Mouse (Mus musculus) spleen, postnatal 0 days (tissue): ENCODE data around the gene BC048562. TPM values are rescaled to one million over a fixed set of nuclear protein-coding genes. Genes with fewer than 3 reads are reported as not detected.

Source experiments
- polyA plus RNA-seq: library from polyadenylated mRNA; unstranded; fragments of >200 nt; fragmentation: Nextera tagmentation; extraction: Ambion mirVana; gene quantifications from 2 replicates; pipeline ENCODE4 v1.2.1, GENCODE M21; 2015

Gene BC048562
- not detected in 2 replicates for polyA plus RNA-seq

DNA sequence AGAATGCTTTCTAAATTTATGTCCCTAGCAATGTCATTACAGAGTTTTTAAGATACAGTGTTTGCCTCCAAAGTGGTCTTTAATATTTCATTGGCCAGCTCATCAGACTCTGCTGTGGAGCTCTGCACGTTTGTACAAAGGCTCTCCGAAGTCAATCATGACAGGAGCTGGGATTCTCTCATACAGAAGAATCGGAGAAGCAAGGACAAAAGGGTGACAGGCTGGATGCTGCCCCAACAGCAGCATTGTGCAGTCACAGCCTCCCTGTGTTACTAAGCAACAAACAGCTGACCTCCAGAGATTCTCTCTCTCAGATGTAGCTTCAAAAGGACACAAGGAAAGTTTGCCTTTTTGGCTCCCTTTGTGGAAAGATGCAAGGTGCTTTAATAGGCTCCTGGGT is at the start of gene BC048562:
Gene BC048562 (plus strand): TSS at position 301 of the 400 bp plus-strand sequence.

DNA sequence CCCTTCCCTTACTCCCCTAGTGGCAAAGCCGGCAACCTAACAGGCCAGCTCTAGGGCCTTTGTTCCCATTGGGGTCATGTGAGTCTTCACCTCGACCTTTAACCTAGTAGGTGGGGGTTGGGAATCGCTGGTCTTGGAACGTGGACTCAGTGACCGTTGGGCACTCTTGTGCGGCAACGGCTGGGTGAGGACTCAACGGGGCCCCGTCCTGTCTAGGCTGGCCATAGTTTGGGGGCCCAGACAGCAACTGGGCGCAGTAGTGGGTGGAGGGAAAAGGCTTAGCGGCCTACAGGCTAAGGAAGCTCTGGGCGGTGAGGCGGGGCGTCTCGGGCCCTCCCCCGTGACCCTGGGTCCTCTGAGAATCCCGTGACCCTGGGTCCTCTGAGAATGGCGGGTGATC is 43.6 kb upstream of the BC048562 start, which contains the start of gene 1700102P08Rik:
Gene 1700102P08Rik (plus strand): TSS at position 130 of the 400 bp plus-strand sequence.

DNA sequence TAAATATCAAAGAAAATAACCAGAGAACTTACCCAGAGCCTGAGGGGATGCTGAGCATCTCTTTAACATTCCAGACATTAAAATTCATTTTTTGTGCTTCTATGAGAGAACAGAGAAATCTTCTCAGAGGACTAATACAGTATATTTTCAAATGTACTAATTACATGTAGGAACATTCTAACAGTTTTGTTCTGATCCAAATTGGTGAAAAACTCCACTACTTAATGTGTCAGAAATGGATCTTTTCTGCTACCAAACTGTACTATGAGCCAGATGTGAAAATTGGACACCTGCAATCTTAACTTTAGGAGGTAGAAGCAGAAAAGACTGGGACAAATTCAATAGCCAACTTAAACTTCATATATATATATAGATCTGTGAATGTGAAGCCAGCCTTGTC is 7.9 kb upstream of the BC048562 start, which contains the start of gene Ccdc36:
Gene Ccdc36 (minus strand): TSS at position 101 of the 400 bp plus-strand sequence.

DNA sequence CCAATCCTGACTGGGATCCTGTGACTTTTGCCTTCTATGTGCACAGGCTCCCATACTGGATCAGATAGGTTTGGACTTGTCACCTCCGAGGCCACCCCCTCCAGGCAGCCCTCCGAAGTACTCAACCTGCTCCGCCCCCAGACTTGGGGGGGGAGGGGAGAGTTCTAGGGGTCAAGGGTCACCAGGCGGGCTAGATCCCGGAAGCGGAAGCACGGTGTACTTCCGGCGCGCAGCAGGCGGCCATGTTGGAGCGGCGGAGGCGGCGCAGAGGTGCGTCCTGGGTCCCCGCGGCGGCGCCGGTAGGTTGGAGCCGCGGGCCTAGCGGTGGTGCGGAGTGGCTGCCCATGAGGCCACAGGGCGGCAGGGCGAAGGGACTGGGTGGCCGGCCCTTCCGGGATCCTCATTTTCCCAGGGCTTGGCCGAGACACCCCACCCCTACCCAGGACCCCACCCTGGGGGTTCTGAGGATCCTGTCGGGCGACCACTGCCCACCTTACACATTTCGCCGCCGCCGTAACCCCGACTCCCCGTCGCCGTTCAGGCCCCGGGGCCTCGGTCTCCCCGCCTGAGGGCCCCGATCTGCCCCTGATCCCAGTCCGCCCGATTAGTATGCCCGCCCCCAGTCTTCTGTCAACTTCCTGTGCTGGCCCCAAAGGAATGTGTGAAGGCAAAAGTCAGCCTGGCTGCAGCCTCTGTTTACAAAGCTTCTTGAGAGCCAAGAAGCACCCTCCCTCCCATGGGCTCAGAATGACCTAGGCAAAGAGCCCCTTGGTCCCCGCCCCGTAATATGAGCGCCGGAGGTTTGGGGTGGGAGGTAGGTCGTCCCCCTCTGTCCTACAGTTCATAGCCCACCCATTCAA is 24.3 kb downstream of the BC048562 start, which contains the start of gene Ccdc71:
Gene Ccdc71 (plus strand): TSS at position 209 of the 860 bp plus-strand sequence.

DNA sequence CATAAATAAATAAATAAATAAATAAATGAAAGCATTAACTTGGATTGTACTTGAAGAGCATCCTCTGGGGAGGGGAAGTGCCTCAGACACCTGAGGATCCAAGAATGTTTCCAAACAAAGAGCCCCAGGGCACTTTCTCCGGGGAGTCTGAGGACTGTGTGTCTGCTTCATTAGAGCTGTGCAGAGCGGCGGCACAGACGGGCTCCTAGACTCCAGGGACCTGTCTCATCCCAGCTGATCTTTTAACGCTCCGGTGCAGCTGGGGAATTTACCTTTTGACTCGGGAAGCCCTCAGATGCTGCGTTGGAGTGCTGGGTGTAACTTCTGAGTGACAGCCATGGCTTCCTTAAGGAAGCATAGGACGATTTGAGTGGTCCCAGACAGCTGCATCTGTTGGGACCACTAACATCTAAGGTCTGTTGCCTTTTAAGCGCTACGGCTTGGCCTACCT is 24.9 kb downstream of the BC048562 start, which contains the start of gene Klhdc8b:
Gene Klhdc8b (minus strand): TSS at position 401 of the 451 bp plus-strand sequence.

DNA sequence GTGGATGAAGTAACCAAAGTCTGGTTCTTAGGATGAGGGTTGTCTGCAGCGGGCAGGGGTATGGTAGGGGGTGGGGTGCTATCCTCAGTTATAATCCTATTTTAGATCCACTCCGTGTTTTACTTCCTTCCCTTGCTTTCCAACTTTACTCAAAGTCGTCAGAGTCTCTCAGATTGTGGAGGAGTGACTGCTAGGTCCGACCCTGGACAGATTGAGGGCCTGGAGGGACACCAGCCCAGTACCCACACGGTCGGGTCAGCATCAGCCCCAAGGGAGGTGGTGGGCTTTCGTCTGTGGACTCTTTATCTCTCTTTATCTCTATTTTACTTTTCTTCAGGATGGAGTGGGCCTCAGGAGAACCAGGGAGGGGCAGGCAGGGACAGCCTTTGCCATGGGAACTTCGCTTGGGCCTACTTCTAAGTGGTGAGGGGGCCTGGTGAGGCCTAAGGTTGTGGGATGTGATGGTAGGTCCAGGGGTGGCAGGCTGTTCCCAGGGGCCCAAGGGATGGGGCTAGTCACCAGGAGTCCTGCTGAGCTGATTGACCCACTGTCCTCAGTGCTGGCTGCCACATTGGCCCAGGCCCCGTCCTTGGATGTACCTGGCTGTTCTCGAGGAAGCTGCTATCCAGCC is 43.6 kb downstream of the BC048562 start, which contains the start of gene Lamb2:
Gene Lamb2 (plus strand): TSS at position 16 of the 631 bp plus-strand sequence.

DNA sequence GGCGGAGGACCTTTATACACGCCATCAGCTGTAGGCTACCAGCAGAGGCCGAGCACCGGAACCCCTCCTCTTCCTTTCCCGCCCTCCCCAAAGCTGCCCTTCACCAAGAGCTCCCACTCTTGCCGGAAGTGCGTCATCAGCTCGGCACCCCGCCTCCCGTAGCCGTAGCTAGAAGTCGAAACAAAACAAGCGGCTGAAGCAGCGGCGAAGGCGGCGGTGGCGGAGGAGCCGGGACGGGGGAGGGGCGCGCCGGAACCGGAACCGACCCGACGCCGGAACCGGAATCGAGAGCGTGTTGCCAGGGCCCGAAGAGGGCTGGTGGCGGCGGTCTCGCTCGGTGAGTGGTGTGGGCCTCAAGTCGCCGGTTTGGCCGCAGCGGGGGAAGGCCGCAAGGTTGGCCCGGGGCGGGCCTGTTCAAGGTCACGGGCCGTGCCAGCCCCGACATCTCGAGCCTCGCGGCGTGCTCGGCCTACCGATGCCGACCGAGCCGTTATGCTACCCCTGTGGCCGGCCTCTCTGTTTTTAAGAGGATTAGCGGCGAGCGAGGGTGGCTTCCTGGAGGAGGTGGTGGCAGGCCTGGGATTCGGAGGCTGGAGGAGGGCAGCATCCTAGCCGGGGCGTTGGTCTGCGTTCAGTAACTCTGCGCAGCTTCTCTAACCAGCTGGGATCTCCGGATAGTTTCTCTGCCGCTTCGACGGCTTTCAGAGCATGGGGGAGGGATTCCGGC is 54.4 kb downstream of the BC048562 start, which contains the start of gene Usp19:
Gene Usp19 (plus strand): TSS at position 44 of the 727 bp plus-strand sequence.

Other genes starting within 250 kb of the BC048562 start
- gene Bsn, start 246.1 kb upstream of the BC048562 start, polyA plus RNA-seq: 2.9 TPM in 2 replicates
- 16.9 and 19.2 TPM in 2 replicates for gene Dag1, start 172.5 kb upstream of the BC048562 start, polyA plus RNA-seq
- gene Nicn1, start 146.1 kb upstream of the BC048562 start, polyA plus RNA-seq: 5.2 and 6.5 TPM in 2 replicates
- gene Amt, start 139.6 kb upstream of the BC048562 start, polyA plus RNA-seq: 1.3 and 1.7 TPM in 2 replicates
- gene Rhoa, start 130.4 kb upstream of the BC048562 start, polyA plus RNA-seq: 256 and 274 TPM in 2 replicates
- gene Tcta, start 130.3 kb upstream of the BC048562 start, polyA plus RNA-seq: 16.6 and 19.3 TPM in 2 replicates
- 5,787 and 6,504 TPM in 2 replicates for gene Gpx1, start 97.6 kb upstream of the BC048562 start, polyA plus RNA-seq
- 61.2 and 62.7 TPM in 2 replicates for gene Usp4, start 88.6 kb upstream of the BC048562 start, polyA plus RNA-seq
- 0.54 and 0.85 TPM in 2 replicates for gene 1700102P08Rik, start 43.7 kb upstream of the BC048562 start, polyA plus RNA-seq
- 0.32 and 0.34 TPM in 2 replicates for gene Ccdc36, start 8.0 kb upstream of the BC048562 start, polyA plus RNA-seq
- 20.1 and 25.2 TPM in 2 replicates for gene Ccdc71, start 24.0 kb downstream of the BC048562 start, polyA plus RNA-seq
- 16.0 and 20.4 TPM in 2 replicates for gene Klhdc8b, start 25.1 kb downstream of the BC048562 start, polyA plus RNA-seq
- gene Lamb2, start 43.3 kb downstream of the BC048562 start, polyA plus RNA-seq: 8.5 and 13.8 TPM in 2 replicates
- 26.9 and 32.9 TPM in 2 replicates for gene Usp19, start 54.1 kb downstream of the BC048562 start, polyA plus RNA-seq
- gene Qars, start 71.2 kb downstream of the BC048562 start, polyA plus RNA-seq: 66.4 and 70.2 TPM in 2 replicates
- gene Qrich1, start 80.3 kb downstream of the BC048562 start, polyA plus RNA-seq: 44.9 and 46.3 TPM in 2 replicates
- 133 and 142 TPM in 2 replicates for gene Impdh2, start 123.8 kb downstream of the BC048562 start, polyA plus RNA-seq
- 35.2 and 36.8 TPM in 2 replicates for gene Ndufaf3, start 131.0 kb downstream of the BC048562 start, polyA plus RNA-seq
- 41.3 and 48.5 TPM in 2 replicates for gene Dalrd3, start 133.4 kb downstream of the BC048562 start, polyA plus RNA-seq
- 14.2 and 15.7 TPM in 2 replicates for gene Wdr6, start 142.3 kb downstream of the BC048562 start, polyA plus RNA-seq
- 1.7 and 2.4 TPM in 2 replicates for gene P4htm, start 161.2 kb downstream of the BC048562 start, polyA plus RNA-seq
- gene Arih2, start 212.9 kb downstream of the BC048562 start, polyA plus RNA-seq: 29.6 and 33.5 TPM in 2 replicates
- gene Slc25a20, start 225.6 kb downstream of the BC048562 start, polyA plus RNA-seq: 30.9 and 34.3 TPM in 2 replicates